Mouse (Mus musculus) cerebellum, postnatal 25 days (tissue): ENCODE data around the gene Gm20896.
"Not testable (repeated sequence)": the region's sequence is repeated elsewhere in the genome, so short reads cannot be mapped to it uniquely, and the experiment has no call there.

ENCODE experiments used
- DNase-seq, 2 experiments: peaks; one replicate each; pipeline ENCODE4 v3.0.0; 2021; ENCODE audit warnings: mixed read lengths in 2 of 2

Gene Gm20896

DNA sequence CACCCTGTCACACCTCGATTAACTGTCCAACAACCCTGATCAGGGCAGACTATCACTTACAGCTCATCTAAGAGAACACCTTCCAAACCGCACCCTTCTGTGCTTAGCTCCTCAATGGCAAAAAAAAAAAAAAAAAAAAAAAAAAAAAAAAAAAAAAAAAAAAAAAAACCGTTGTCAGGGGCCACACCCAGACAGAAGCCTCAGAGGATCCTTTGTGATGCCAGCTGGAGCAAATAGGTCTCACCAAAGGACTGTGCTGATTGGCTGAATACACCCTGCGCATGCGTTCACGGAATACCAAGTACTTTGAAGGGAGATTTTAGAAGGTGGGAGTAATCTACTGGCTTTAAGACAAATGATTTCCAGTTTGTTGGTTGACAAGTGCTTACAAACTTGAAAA is at the start of gene Gm20896:
TSS of gene Gm20896 (minus strand) at position 101 of the 400 bp plus-strand sequence.
- DNase-seq, result not testable (repeated sequence)
